Mouse (Mus musculus): Measurements from ENCODE around the gene Grin2b. TPM values are rescaled to one million over a fixed set of nuclear protein-coding genes. Genes with fewer than 3 reads are reported as not detected.

Gene Grin2b
- total and polyA plus RNA-seq, 2 experiments: 0.01 to 0.09 TPM

- no peaks in the 10 kb centered on the region for H3K4me1 ChIP-seq (ENCODE audit: control insufficient read depth, insufficient read depth, low read length)
- H3K4me3 ChIP-seq (ENCODE audit: insufficient read depth, low read depth, low read length): no peak overlapping the region
- no peak overlapping the region for H3K27ac ChIP-seq (replicated peaks; ENCODE audit: insufficient read depth, low read depth, low read length)
- no peak for DNase-seq (ENCODE audit: extremely low read depth, low read depth, low spot score)
- no peaks in the 10 kb centered on the region for H3K79me2 ChIP-seq (ENCODE audit: control insufficient read depth, insufficient read depth, low read length)
- no peaks in the 10 kb centered on the region for H3K36me3 ChIP-seq (ENCODE audit: control insufficient read depth, insufficient read depth, low read length)
- no peaks in the 10 kb centered on the region for H3K27me3 ChIP-seq (ENCODE audit: control insufficient read depth, insufficient read depth, low read length)
- TF ChIP-seq POLR2A (IDR thresholded peaks at IDR 0.05; ENCODE audit: extremely low read depth, insufficient read depth, low read length): no peak
- no peak for TF ChIP-seq CTCF (IDR thresholded peaks at IDR 0.05; ENCODE audit: low read depth, low read length)
- H3K9ac ChIP-seq (ENCODE audit: low read depth, low read length): no peak overlapping the region
- WGBS: 87% methylated on average over 14 of the region's 14 CpGs
These were observed 493.1 kb downstream of the Grin2b start for GRCm38 (mm10) chr6:135680105-135680710.

GRCm38 (mm10) chr6:135674380-135674779 lies 498.9 kb downstream of the Grin2b start:
- H3K27me3 ChIP-seq (ENCODE audit: control insufficient read depth, insufficient read depth, low read length): no peaks in the 10 kb centered on the region
- DNase-seq (ENCODE audit: extremely low read depth, low read depth, low spot score): peak; percentile 38
- WGBS: 61% methylated on average over 4 of the region's 4 CpGs
- H3K4me3 ChIP-seq (ENCODE audit: insufficient read depth, low read depth, low read length): no peak overlapping the region
- TF ChIP-seq POLR2A (IDR thresholded peaks at IDR 0.05; ENCODE audit: extremely low read depth, insufficient read depth, low read length): no peak
- TF ChIP-seq CTCF (IDR thresholded peaks at IDR 0.05; ENCODE audit: low read depth, low read length): no peak
- no peaks in the 10 kb centered on the region for H3K79me2 ChIP-seq (ENCODE audit: control insufficient read depth, insufficient read depth, low read length)
- no peak overlapping the region for H3K9ac ChIP-seq (ENCODE audit: low read depth, low read length)
- H3K4me1 ChIP-seq (ENCODE audit: control insufficient read depth, insufficient read depth, low read length): no peaks in the 10 kb centered on the region
- no peak overlapping the region for H3K27ac ChIP-seq (replicated peaks; ENCODE audit: insufficient read depth, low read depth, low read length)
- H3K36me3 ChIP-seq (ENCODE audit: control insufficient read depth, insufficient read depth, low read length): no peaks in the 10 kb centered on the region

GRCm38 (mm10) chr6:135672003-135672402 lies 501.3 kb downstream of the Grin2b start:
- Histone ChIP-seq H3K79me2 (ENCODE audit: control insufficient read depth, insufficient read depth, low read length) (no peaks in the 10 kb centered on the region), H3K36me3 (ENCODE audit: control insufficient read depth, insufficient read depth, low read length) (no peaks in the 10 kb centered on the region), H3K27ac (replicated peaks; ENCODE audit: insufficient read depth, low read depth, low read length) (no peak overlapping the region), H3K9ac (ENCODE audit: low read depth, low read length) (no peak overlapping the region), H3K4me3 (ENCODE audit: insufficient read depth, low read depth, low read length) (no peak overlapping the region), H3K4me1 (ENCODE audit: control insufficient read depth, insufficient read depth, low read length) (no peaks in the 10 kb centered on the region), H3K27me3 (ENCODE audit: control insufficient read depth, insufficient read depth, low read length) (no peaks in the 10 kb centered on the region)
- TF ChIP-seq POLR2A (IDR thresholded peaks at IDR 0.05; ENCODE audit: extremely low read depth, insufficient read depth, low read length) (no peak), CTCF (IDR thresholded peaks at IDR 0.05; ENCODE audit: low read depth, low read length) (no peak)
- DNase-seq (ENCODE audit: extremely low read depth, low read depth, low spot score): no peak

Other genes with a start within 250 kb of the Grin2b start
- gene Gm8994, start 154.0 kb upstream of the Grin2b start, total RNA-seq (2014; rRNA removed): not detected in 2 replicates
- not detected in 2 replicates for gene Gm8994, start 154.0 kb upstream of the Grin2b start, polyA plus RNA-seq (2012; rRNA removed)
- gene E330021D16Rik, start 242.1 kb upstream of the Grin2b start, total RNA-seq (2014; rRNA removed): not detected in 2 replicates
- gene E330021D16Rik, start 242.1 kb upstream of the Grin2b start, polyA plus RNA-seq (2012; rRNA removed): 0.07 TPM in 1 of 2 replicates, not detected in the other